Mouse (Mus musculus): ENCODE data around the gene Ankrd66. TPM values are rescaled to one million over a fixed set of nuclear protein-coding genes. Genes with fewer than 3 reads are reported as not detected.

Gene Ankrd66
- total RNA-seq, 4 experiments from 2014 or later, result not detected

Other genes starting within 250 kb of the Ankrd66 start
- 10 to 100 TPM; 52.7 to 77.3 (median 63.6) TPM for gene Adgrf5, start 183.2 kb downstream of the Ankrd66 start, total RNA-seq (2022)
- not detected for gene Mep1a, start 40.8 kb downstream of the Ankrd66 start, total RNA-seq (2022)
- 10 to 100 TPM; 48.9 to 85.9 (median 58.6) TPM for gene Pla2g7, start 24.5 kb upstream of the Ankrd66 start, total RNA-seq (2022)
- not detected for gene Tdrd6, start 86.7 kb upstream of the Ankrd66 start, total RNA-seq (2022)
- 1 to 10 TPM; 4.7 to 5.8 (median 5.1) TPM for gene Slc25a27, start 123.6 kb upstream of the Ankrd66 start, total RNA-seq (2022)
- 1 to 10 TPM; 2.7 to 3.5 (median 2.8) TPM for gene Cyp39a1, start 123.8 kb upstream of the Ankrd66 start, total RNA-seq (2022)

Data from gastrocnemius, adult 8-10 months (tissue).